Mouse (Mus musculus) lung, postnatal 4 days (tissue): ENCODE measurements around the gene Olfr566.

ENCODE experiments used
- DNase-seq, 2 experiments: peaks; one replicate each; pipeline ENCODE4 v3.0.0; 2021

Olfr566 gene

DNA sequence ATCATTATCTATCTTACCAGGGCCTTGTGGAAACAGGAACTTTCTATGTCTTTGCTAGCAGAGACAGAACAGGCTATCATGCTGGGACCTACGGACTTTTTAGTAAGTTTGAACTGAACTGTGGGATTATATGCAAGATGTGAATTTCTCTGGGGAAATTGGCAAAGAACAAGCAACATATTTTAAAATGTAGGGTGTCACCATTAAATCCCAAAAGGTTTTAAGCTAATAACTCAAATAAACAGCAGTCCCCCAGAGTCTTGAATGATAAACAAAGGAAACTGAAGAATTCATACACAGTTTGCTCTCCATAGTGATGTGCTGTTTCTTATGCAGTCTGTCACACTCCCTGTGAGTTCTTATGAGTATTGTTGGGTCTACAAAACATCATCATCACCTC, at the start of gene Olfr566:
Gene Olfr566 (minus strand): TSS at position 101 of the 400 bp plus-strand sequence.
- DNase-seq: no peak

DNA sequence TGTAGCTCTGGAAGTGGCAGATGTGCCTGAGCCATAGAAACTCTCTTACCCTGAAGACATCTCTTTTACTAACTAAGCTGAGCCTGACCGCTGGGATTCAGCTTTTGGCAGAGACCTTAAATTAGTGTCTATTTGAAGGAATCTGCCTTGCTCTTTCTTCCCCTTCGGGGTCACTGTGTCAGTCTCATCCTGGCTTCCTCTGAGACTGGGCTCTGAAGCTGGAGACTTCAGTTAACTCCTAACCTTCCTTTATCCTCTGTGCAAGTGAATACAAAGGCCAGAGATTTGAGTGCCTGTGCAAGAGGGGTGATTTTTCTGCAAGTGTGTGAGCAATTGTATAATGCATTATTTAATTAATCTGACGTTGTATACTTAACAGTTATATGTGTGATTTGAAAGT, 32.2 kb upstream of the Olfr566 start, which contains the start of gene Olfr569:
Gene Olfr569 (minus strand): TSS at position 101 of the 400 bp plus-strand sequence.
- no peak for DNase-seq

DNA sequence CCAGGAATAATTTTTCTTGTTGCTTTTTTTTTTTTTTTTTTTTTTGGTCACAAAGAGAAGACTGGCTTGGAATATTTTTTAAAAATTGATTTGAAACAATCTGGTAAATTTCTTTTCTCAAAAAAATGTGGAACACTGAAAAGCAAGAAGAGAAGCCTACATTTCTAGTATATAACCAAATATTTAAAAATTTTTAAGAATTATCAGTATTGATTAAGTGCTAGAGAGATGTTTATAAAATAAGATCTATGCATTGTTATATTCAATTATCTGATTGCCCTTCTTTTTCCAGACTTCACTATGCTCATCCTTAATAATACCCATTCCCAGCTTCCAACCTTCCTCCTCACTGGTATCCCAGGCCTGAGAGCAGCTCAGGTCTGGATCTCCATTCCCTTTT, 18.3 kb upstream of the Olfr566 start, which contains the start of gene Olfr568:
Gene Olfr568 (plus strand): TSS at position 301 of the 400 bp plus-strand sequence.
- no peak for DNase-seq

DNA sequence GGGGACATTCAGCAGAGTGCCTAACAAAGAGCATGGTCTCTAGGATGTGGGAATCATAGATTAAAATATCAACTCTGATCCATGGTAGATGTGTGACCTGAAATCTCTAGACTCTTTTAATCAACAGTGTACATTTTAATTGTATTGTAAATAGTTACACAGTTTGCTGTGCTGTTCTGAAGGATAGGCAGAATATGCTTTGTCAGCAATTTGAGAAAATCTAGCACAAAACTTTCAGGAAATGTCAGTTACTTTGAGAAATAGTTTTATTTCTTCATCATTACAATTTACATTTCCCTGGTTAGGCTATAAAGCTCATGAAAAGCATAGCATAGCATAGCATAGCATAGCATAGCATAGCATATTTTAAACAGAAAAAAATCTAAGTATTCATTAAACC, 2.8 kb downstream of the Olfr566 start:
- DNase-seq: no peak
